Mouse (Mus musculus) left cerebral cortex, postnatal 4 days (tissue): Measurements from ENCODE around the gene Masp1. TPM values are rescaled to one million over a fixed set of nuclear protein-coding genes. Genes with fewer than 3 reads are reported as not detected.

Experiments used
- DNase-seq: peaks from one replicate; pipeline ENCODE4 v3.0.0-alpha.2; 2022
- intact Hi-C: fragments of 180-260 bp; cut with DNase I; formaldehyde crosslinking; loops from one replicate; pipeline ENCODE4 v1.15.1; 2025
- total RNA-seq, 2 experiments: library from RNA; stranded (reverse); gene quantifications; 2 replicates each; pipeline ENCODE4 v1.2.3; 2021

Masp1 gene
- total RNA-seq, 2 experiments from 2014 or later, result 41.3 to 44.9 TPM

- DNase-seq, result no peak
- intact Hi-C loops, result no loop called here
These were observed 49.1 kb downstream of the Masp1 start for GRCm38 (mm10) chr16:23471551-23471950.

- intact Hi-C loops, result no loop called here
These were observed 56.8 kb downstream of the Masp1 start for GRCm38 (mm10) chr16:23463671-23464347.

DNA sequence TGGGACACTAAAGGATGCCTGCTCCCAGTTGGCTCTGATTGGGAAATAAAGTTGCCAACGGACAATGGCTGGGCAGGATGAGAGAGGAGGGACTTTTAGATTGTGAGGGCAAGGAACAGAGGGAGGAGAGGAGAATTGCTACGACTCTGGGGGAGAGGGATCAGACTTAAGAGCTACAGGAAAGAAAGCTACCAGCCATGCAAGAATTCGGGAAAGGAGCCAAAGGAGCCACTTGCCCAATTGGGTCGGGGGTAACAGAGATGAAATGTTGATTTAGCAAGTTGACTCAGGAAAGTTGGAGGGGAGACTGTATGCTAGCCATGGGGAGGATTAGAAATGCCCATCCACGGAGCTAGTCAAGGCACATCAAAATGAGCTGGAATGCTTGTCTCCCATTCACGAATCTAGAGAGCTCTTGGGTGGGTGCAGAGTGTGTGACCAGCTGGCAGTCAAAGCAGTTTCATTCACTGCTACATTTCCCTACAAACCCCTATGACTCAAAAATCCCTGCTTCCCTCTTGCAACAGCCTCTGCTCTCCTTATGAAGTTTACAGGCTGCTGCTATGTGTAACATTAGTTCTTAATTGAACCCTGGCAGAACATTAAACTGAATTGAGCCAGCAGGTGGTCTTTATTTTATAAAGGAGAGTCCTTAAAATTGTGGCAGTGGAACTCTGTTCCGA is 61.6 kb downstream of the Masp1 start:
- no peak for DNase-seq
- intact Hi-C loops, result no loop called here

More at GRCm38 (mm10) chr16:23463671-23464347, 56.8 kb downstream of the Masp1 start:
- no peak for DNase-seq

DNA sequence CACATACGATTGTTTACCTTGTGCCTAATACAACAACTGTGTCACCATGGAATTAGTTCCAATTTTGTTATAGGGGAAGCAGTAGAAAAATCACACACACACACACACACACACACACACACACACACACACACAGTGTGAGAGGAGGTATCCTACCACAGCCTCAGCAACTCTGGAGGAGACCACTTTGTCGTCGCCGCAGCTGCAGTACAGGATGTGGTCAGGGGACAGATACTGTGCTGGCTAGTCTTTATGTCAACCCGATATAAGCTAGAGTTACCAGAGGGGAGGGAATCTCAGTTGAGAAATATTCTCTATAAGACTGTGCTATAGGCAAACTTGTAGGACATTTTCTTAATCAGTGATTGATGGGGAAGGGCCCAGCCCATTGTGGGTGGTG is 63.3 kb downstream of the Masp1 start:
- no peak for DNase-seq
- intact Hi-C loops, result no loop called here

- intact Hi-C loops, result no loop called here
- peak; percentile 14 for DNase-seq
These were observed 64.1 kb downstream of the Masp1 start for GRCm38 (mm10) chr16:23456534-23456933.

- intact Hi-C loops, result loop anchor here (5.0 kb wide), 2 partner anchors 93 to 498 kb away; no protein-coding TSS in a partner anchor
- no peak for DNase-seq
These were observed 66.2 kb downstream of the Masp1 start for GRCm38 (mm10) chr16:23454376-23454775.

- intact Hi-C loops, result loop anchor here (2.0 to 5.0 kb wide), 3 partner anchors 95 to 500 kb away; no protein-coding TSS in a partner anchor
- DNase-seq, result peak; percentile 65
These were observed 68.1 kb downstream of the Masp1 start for GRCm38 (mm10) chr16:23452476-23452875.

DNA sequence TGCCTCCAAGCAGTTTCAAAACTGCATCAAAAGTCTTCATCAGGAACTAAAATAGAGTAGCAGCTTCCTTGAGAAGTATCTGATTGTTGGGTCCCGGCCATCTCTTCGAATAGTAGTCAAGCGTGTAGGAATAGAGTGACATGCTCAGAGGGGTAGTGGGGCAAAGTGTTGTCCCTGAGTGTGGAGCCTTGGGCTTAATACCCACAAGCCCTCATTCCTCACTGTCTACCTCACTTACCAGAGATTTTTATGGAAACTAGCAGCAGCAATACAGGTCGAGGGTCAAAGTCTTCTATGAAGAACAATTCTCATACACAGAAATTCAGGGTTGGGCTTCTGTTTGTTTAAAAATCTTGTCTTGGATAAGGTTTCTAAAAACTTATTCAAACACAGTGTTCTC is 69.8 kb downstream of the Masp1 start:
- intact Hi-C loops, result loop anchor here (5.0 kb wide), 2 partner anchors 96 to 501 kb away; no protein-coding TSS in a partner anchor
- DNase-seq, result no peak

- no peak for DNase-seq
- intact Hi-C loops, result loop anchor here (5.0 kb wide), 2 partner anchors 97 to 502 kb away; no protein-coding TSS in a partner anchor
These were observed 70.7 kb downstream of the Masp1 start for GRCm38 (mm10) chr16:23449946-23450345.

GRCm38 (mm10) chr16:23444231-23444630 is 76.4 kb downstream of the Masp1 start:
- no peak for DNase-seq
- intact Hi-C loops, result no loop called here

DNA sequence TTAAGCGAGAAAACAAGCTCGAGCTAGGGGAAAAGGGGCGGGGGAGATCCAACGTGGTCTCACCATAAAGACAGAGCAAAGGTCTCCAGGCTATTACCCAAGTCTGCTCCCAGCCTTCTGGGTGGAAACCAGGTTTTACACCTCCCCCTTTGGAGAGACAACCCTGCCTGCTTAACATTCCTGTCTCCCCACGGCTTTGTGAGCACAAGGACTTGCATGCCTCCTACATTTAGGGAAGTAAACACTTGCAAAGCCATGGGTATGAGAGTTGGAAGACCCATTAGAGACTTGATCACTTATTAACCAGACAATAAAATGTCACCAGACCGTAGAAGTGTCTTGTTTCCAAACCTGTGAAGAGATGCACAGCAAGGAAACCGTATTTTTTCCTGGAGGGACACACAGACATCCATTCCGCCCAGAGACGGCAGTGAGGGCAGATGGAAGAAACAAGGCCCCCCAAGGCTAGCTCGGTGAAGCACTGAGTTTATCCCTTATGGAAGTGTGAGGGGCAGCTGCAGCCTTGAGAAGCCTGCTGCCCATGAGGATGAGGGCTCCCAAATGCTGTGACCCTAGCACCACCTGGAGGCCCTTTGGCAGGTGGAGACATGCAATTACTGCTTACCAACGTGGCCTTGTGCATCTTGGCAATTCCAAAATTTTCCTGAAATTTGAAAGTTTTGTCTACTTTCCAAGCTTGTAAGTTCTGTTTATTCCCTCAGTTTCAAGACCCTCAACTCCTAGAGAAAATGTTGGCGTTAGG is 83.0 kb downstream of the Masp1 start:
- intact Hi-C loops, result no loop called here
- no peak for DNase-seq

- DNase-seq, result no peak
- intact Hi-C loops, result no loop called here
These were observed 90.6 kb downstream of the Masp1 start for GRCm38 (mm10) chr16:23429991-23430390.

- intact Hi-C loops, result no loop called here
- DNase-seq, result peak; percentile 67
These were observed 91.8 kb downstream of the Masp1 start, which contains the start of gene Rtp1 for GRCm38 (mm10) chr16:23428647-23429319. Rtp1 (plus strand) TSS chr16:23429133.

GRCm38 (mm10) chr16:23427701-23428100 is 92.9 kb downstream of the Masp1 start:
- no peak for DNase-seq
- intact Hi-C loops, result no loop called here

- DNase-seq, result no peak
- intact Hi-C loops, result no loop called here
These were observed 96.8 kb downstream of the Masp1 start for GRCm38 (mm10) chr16:23423825-23424224.

DNA sequence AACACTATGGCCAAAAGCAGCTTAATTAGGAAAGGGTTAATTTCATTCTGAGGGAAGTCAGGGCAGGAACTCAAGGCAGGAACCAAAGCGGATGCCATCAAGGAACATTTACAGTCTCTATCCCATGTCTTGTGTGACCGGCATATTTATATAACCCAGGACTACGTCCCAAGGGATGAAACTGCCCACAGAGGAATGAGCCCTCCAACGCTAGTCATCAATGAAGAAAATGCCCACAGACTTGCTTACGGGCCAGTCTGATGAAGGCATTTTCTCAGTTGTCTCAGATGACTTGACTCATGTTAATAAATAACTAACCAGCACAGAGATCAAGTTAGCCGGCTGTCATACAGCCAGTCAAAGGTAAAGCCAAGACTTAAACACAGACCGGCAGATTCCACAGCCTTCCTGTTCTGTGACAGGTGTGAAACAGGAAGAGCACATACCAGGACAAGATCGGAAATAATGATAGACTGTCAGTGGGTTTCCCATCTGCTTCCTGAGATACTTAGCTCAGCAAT is 101.0 kb downstream of the Masp1 start:
- DNase-seq, result no peak
- intact Hi-C loops, result no loop called here

DNA sequence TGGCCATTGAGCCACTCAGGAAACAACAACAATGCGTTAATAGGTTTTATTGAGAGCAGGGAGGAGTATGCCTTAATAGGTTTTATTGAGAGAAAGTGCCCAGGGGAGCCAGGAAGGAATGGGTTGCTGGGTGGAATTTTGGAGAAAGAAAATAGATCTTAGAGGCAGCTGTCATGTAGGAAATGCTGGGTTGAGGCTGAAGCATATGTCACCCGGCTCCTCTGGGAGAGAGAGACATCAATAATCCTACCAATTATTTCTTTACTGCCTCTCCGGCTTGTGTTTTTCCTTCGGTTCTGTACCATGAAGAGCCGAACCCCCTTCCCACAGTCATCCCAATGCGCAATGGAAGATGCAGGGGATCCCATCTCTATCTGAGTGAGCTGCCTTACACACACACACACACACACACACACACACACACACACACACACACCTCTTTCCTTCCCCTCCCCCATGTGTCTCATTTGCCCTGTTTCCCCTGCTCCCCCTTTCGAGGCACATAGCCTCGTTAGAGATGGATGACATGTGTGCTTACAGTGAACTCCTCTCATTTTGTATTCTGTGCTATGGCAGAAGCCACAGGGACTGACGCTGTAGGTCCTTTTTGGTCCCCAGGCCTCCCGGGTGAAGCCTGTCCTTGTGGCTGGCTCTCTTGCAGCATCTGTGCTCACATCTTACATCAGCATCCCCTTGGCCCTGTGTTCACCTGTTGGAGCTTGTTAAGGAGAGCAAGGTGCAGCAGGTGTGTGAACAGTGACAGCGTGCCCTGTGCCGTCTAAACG is 103.0 kb downstream of the Masp1 start:
- no peak for DNase-seq
- intact Hi-C loops, result no loop called here

DNA sequence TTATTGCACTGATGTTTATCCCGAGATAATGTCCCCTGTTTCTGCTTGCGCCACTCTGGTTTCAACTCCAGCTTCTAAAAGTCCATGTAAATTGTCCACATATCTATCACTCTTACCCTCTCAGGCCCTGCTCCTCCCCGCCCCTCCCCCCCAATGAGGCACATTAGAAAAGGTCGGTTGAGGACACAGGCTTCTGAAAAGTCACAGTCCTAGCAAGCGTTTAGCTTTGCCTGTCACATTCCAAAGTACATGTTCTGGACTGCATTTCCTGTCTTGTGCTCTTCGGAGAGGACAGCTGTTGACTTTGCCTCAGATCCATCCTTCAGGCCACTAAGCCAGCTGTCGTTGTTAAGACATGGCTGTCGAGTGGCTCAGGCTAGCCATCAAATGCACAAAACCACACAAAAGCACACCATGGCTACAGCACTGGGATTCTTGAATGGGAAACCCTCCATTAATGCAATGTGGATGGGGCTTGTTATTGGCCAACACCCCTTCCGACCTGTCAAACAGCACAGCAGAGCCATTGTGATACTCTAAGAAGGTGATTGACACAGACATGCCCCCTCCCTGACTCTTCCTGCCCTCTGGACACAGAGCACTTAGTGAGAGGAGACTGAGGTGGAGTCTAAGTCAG is 103.8 kb downstream of the Masp1 start:
- no peak for DNase-seq
- intact Hi-C loops, result no loop called here

- intact Hi-C loops, result no loop called here
- DNase-seq, result no peak
These were observed 104.4 kb downstream of the Masp1 start for GRCm38 (mm10) chr16:23416261-23416656.
